Mouse (Mus musculus) liver, embryonic 13.5 days (tissue): ENCODE data around the gene Zswim4. TPM values are rescaled to one million over a fixed set of nuclear protein-coding genes. Genes with fewer than 3 reads are reported as not detected.

Experiments used
- ATAC-seq: fragments of 200-750 bp; cut with Nextera tagmentation; 2 replicates; pipeline ENCODE4 v1.8.0; 2017; ENCODE audit warnings: low read depth, mild to moderate bottlenecking, moderate number of reproducible peaks, moderate library complexity
- DNase-seq: peaks from one replicate; pipeline ENCODE4 v3.0.0; 2022
- H3K27ac ChIP-seq: fragments of 300-500 bp; sonication (generic); 2 replicates; pipeline ENCODE4 v1.5.1; 2015; ENCODE audit warnings: moderate library complexity, mild to moderate bottlenecking, inconsistent platforms
- H3K27me3 ChIP-seq: fragments of 300-500 bp; sonication (generic); 2 replicates; pipeline ENCODE4 v1.6.1; 2015; ENCODE audit warnings: mild to moderate bottlenecking, inconsistent platforms
- H3K36me3 ChIP-seq: fragments of 300-500 bp; sonication (generic); 2 replicates; pipeline ENCODE4 v1.6.1; 2015; ENCODE audit warnings: mild to moderate bottlenecking, inconsistent platforms
- H3K4me1 ChIP-seq: fragments of 300-500 bp; sonication (generic); replicated peaks from 2 replicates; pipeline ENCODE4 v1.6.1; 2015; ENCODE audit warnings: inconsistent platforms
- H3K4me2 ChIP-seq: fragments of 300-500 bp; sonication (generic); 2 replicates; pipeline ENCODE4 v1.6.1; 2015; ENCODE audit warnings: inconsistent platforms, mild to moderate bottlenecking, moderate library complexity
- H3K4me3 ChIP-seq: fragments of 300-500 bp; sonication (generic); replicated peaks from 2 replicates; pipeline ENCODE4 v1.5.1; 2015; ENCODE audit warnings: mild to moderate bottlenecking, inconsistent platforms
- H3K9ac ChIP-seq: fragments of 300-500 bp; sonication (generic); 2 replicates; pipeline ENCODE4 v1.6.1; 2015; ENCODE audit warnings: mild to moderate bottlenecking, inconsistent platforms
- H3K9me3 ChIP-seq: fragments of 300-500 bp; sonication (generic); replicated peaks from 2 replicates; pipeline ENCODE4 v1.6.1; 2016; ENCODE audit warnings: inconsistent platforms
- WGBS: fragments of 180-500 bp; shearing (Covaris S2); methylation state at CpG from one replicate; pipeline ENCODE4 v1.1.7; 2015; ENCODE audit not compliant: insufficient replicate concordance; 5-methylcytosine and 5-hydroxymethylcytosine counted together
- microRNA counts: library from miRNA; unstranded; fragments of <30 nt; microRNA quantifications from one replicate; lab custom pipeline; 2016
- microRNA-seq: library from miRNA; unstranded; fragments of <30 nt; microRNA quantifications from one replicate; pipeline ENCODE4, GENCODE M21; 2016
- polyA plus RNA-seq: library from polyadenylated mRNA; unstranded; fragments of >200 nt; fragmentation: Nextera tagmentation; extraction: Ambion mirVana; gene quantifications from 2 replicates; pipeline ENCODE4 v1.2.1, GENCODE M21; 2015

The Zswim4 gene
- polyA plus RNA-seq, 1 experiment from 2014 or later: 2.1 TPM

DNA sequence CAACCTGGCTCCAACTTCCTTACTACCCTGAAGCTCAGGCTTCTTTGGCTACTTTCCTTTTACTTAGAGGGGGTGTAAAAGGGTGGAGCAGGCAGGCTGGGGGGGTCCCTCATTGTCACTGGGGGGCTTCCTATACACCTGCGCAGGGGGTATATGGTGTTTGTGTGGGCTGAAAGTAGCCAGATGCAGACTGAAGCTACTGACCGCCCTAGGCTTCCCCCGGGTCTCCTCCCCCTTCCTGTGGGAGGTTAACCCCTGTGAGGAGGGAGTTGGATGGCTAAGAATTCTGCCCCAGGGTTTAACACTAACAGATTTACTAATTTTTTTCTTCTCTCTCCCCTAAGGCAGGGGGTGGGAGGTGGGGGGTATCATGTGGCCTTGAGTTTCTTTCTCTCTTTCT, 60.3 kb downstream of the Zswim4 start:
- Histone ChIP-seq H3K27me3 (0 out of 2 replicates have a peak, but pooled peaks cover 6% of the 10 kb centered on the region), H3K4me3 (no peak overlapping the region), H3K4me2 (no peak overlapping the region), H3K27ac (no peak overlapping the region), H3K9me3 (no peaks in the 10 kb centered on the region), H3K36me3 (no peaks in the 10 kb centered on the region), H3K4me1 (peaks cover 27% of the 10 kb centered on the region), H3K9ac (no peak overlapping the region)
- ATAC-seq (no peak), DNase-seq (no peak)
- WGBS: 5% methylated on average over 3 of the region's 3 CpGs

DNA sequence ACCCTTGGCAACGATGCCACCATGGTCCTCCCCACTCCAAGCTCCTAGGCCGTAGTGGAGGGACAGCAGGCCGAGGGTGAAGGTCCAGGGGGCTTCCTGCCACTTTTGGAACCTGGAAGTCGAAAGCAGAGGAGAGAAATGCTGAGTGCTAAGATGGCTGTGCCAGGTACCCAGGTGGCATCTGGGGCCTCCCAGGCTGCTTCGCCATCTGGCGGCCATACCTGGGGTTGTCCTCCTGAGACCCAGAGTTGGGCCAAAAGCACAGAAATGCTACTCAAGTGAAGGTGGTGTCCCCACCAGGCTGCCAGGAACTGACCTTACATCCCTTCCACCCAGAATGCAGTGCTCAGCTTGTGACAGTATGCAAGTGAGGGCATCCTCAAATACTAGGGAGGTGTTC, 63.0 kb downstream of the Zswim4 start:
- H3K27ac ChIP-seq: no peak overlapping the region
- no peaks in the 10 kb centered on the region for H3K27me3 ChIP-seq
- no peaks in the 10 kb centered on the region for H3K36me3 ChIP-seq
- no peak for DNase-seq
- ATAC-seq: no peak
- H3K4me2 ChIP-seq: no peak overlapping the region
- WGBS: 70% methylated on average over 6 of the region's 6 CpGs
- H3K4me3 ChIP-seq: no peak overlapping the region
- H3K9me3 ChIP-seq: no peaks in the 10 kb centered on the region
- H3K4me1 ChIP-seq: peaks cover 11% of the 10 kb centered on the region
- no peak overlapping the region for H3K9ac ChIP-seq

DNA sequence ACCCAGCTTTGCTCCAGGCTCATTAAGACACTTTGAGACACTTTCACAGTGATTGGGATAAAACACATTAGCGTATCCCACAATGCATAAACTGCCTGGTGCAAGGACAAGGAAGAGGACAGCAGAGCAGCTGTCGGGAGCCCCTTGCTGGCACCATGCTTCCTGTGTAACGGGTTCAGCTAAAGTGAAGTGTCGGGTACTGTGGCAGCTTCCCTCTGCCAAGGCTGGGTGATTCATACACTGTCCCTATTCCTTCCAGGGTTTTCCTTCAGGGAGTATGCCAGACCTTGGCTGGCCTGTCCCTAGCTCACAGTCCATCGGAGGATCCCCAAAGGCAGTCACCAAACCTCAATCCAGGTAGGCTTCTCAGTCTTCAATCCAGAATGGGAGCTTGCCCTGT, 66.8 kb downstream of the Zswim4 start:
- Histone ChIP-seq H3K4me3 (no peak overlapping the region), H3K9ac (no peak overlapping the region), H3K9me3 (no peaks in the 10 kb centered on the region), H3K4me1 (peaks cover 9% of the 10 kb centered on the region; the same call in 1 of the 2 replicates), H3K36me3 (no peaks in the 10 kb centered on the region), H3K27me3 (0 out of 2 replicates have a peak, but pooled peaks cover 3% of the 10 kb centered on the region), H3K27ac (no peak overlapping the region), H3K4me2 (no peak overlapping the region)
- DNase-seq: no peak
- no peak for ATAC-seq
- 67% methylated on average over 5 of the region's 5 CpGs for WGBS

DNA sequence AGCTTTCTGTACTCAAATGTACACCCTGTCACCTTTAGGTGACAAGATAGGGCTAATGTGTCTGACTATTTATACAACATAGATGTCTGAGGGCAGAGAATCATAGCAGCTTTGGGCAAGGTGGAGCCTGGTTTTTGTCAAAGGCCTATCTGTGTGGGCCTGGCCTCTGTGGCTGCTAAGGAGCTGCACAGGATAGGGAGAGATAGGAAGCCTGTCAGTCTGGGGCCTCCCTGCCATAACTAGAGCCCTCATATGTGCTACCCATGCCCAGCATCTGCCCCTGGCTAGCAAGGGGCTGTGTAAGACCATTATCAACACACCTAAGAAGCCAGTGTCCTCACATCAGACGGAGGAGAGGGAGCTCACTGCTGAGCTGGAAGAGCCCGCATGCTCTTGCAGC, 69.2 kb downstream of the Zswim4 start:
- H3K4me2 ChIP-seq: no peak overlapping the region
- ATAC-seq (peak; percentile 69), DNase-seq (no peak)
- H3K36me3 ChIP-seq: no peaks in the 10 kb centered on the region
- H3K4me3 ChIP-seq: no peak overlapping the region
- no peak overlapping the region for H3K27ac ChIP-seq
- no peaks in the 10 kb centered on the region for H3K9me3 ChIP-seq
- WGBS: 48% methylated on average over 2 of the region's 2 CpGs
- no peak overlapping the region for H3K9ac ChIP-seq
- peaks cover 9% of the 10 kb centered on the region; the same call in 1 of the 2 replicates for H3K4me1 ChIP-seq
- H3K27me3 ChIP-seq: 0 out of 2 replicates have a peak, but pooled peaks cover 3% of the 10 kb centered on the region

MicroRNAs within 50 kb of the gene (microRNA counts, 519-probe panel; counts per million panel counts)
- microRNA mmu-miR-181c (lab: Ali Mortazavi, UCI) (114 counts per million), microRNA mmu-miR-23a (lab: Ali Mortazavi, UCI) (5,715 counts per million, percentile 70 among the panel's probes with 10 or more counts), microRNA mmu-miR-27a (lab: Ali Mortazavi, UCI) (5,829 counts per million, percentile 72 among the panel's probes with 10 or more counts)

Small RNA genes within 50 kb of the gene (microRNA-seq; reads per million reads assigned to microRNA genes)
- gene Mir181c (2,282 reads per million, percentile 82 among the genes with 10 or more reads in this experiment), gene Mir181d (1,496 reads per million, percentile 79 among the genes with 10 or more reads in this experiment), gene Mir23a (15,380 reads per million, percentile 96 among the genes with 10 or more reads in this experiment), gene Mir24-2 (not detected), gene Mir27a (287 reads per million, percentile 63 among the genes with 10 or more reads in this experiment), gene Mir3074-2 (not detected)

Other genes with a start within 250 kb of the Zswim4 start
- 5.8 and 6.9 TPM in 2 replicates for gene Samd1, start 239.4 kb downstream of the Zswim4 start, polyA plus RNA-seq
- gene 1700067K01Rik, start 235.6 kb downstream of the Zswim4 start, polyA plus RNA-seq: 0.38 and 0.57 TPM in 2 replicates
- not detected in 2 replicates for gene 2210011C24Rik, start 224.9 kb downstream of the Zswim4 start, polyA plus RNA-seq
- gene Palm3, start 215.6 kb downstream of the Zswim4 start, polyA plus RNA-seq: 0.06 and 0.27 TPM in 2 replicates
- 0.72 and 1.1 TPM in 2 replicates for gene Il27ra, start 194.5 kb downstream of the Zswim4 start, polyA plus RNA-seq
- not detected in 2 replicates for gene Rln3, start 192.1 kb downstream of the Zswim4 start, polyA plus RNA-seq
- 0.12 and 0.14 TPM in 2 replicates for gene Gm10643, start 171.9 kb downstream of the Zswim4 start, polyA plus RNA-seq
- 2.4 and 2.7 TPM in 2 replicates for gene Rfx1, start 170.2 kb downstream of the Zswim4 start, polyA plus RNA-seq
- gene Dcaf15, start 132.3 kb downstream of the Zswim4 start, polyA plus RNA-seq: 3.7 and 4.3 TPM in 2 replicates
- gene Podnl1, start 111.1 kb downstream of the Zswim4 start, polyA plus RNA-seq: 0.05 TPM in 1 of 2 replicates, not detected in the other
- gene Cc2d1a, start 89.1 kb downstream of the Zswim4 start, polyA plus RNA-seq: 5.4 and 6.2 TPM in 2 replicates
- 0.13 and 0.25 TPM in 2 replicates for gene 4930432K21Rik, start 89.0 kb downstream of the Zswim4 start, polyA plus RNA-seq
- 0.28 and 0.34 TPM in 2 replicates for gene Nanos3, start 51.8 kb downstream of the Zswim4 start, polyA plus RNA-seq
- 229 and 245 TPM in 2 replicates for gene D8Ertd738e, start 12.7 kb upstream of the Zswim4 start, polyA plus RNA-seq
- 41.2 and 48.4 TPM in 2 replicates for gene Mri1, start 20.3 kb upstream of the Zswim4 start, polyA plus RNA-seq
- gene Ccdc130, start 33.3 kb upstream of the Zswim4 start, polyA plus RNA-seq: 8.8 and 9.1 TPM in 2 replicates
- 0.51 and 0.74 TPM in 2 replicates for gene Cacna1a, start 151.4 kb upstream of the Zswim4 start, polyA plus RNA-seq